Mouse (Mus musculus) intestine, embryonic 14.5 days (tissue): ENCODE measurements around the gene Notum. TPM values are rescaled to one million over a fixed set of nuclear protein-coding genes. Genes with fewer than 3 reads are reported as not detected.

ENCODE experiments used
- ATAC-seq: fragments of 200-750 bp; cut with Nextera tagmentation; replicated peaks from 2 replicates; pipeline ENCODE4 v1.8.0; 2017; ENCODE audit warnings: low read depth, moderate number of reproducible peaks, moderate TSS enrichment, moderate library complexity; ENCODE audit not compliant: low FRiP score, low TSS enrichment
- DNase-seq: peaks from one replicate; pipeline ENCODE4 v3.0.0-alpha.2; 2018; ENCODE audit warnings: low spot score
- H3K27ac ChIP-seq: fragments of 300-500 bp; sonication (generic); 2 replicates; pipeline ENCODE4 v1.5.1; 2014; ENCODE audit warnings: low read depth, mild to moderate bottlenecking, control low read depth
- H3K27me3 ChIP-seq: fragments of 300-500 bp; sonication (generic); replicated peaks from 2 replicates; pipeline ENCODE4 v1.6.1; 2014; ENCODE audit warnings: low read length, control low read depth; ENCODE audit not compliant: control insufficient read depth, insufficient read depth
- H3K36me3 ChIP-seq: fragments of 300-500 bp; sonication (generic); 2 replicates; pipeline ENCODE4 v1.6.1; 2014; ENCODE audit warnings: low read length, control low read depth; ENCODE audit not compliant: control insufficient read depth, insufficient read depth
- H3K4me1 ChIP-seq: fragments of 300-500 bp; sonication (generic); replicated peaks from 2 replicates; pipeline ENCODE4 v1.6.1; 2014; ENCODE audit warnings: low read length, control low read depth, mixed read lengths; ENCODE audit not compliant: control insufficient read depth, insufficient read depth
- H3K4me2 ChIP-seq: fragments of 300-500 bp; sonication (generic); 2 replicates; pipeline ENCODE4 v1.6.1; 2014; ENCODE audit warnings: low read length
- H3K4me3 ChIP-seq: fragments of 300-500 bp; sonication (generic); 2 replicates; pipeline ENCODE4 v1.5.1; 2014; ENCODE audit warnings: low read depth, low read length, control low read depth, mixed read lengths
- H3K9ac ChIP-seq: fragments of 300-500 bp; sonication (generic); 2 replicates; pipeline ENCODE4 v1.6.1; 2014; ENCODE audit warnings: mild to moderate bottlenecking, low read length
- H3K9me3 ChIP-seq: fragments of 300-500 bp; sonication (generic); 2 replicates; pipeline ENCODE4 v1.6.1; 2016; ENCODE audit warnings: low read length, control low read depth; ENCODE audit not compliant: control insufficient read depth
- WGBS: fragments of 180-500 bp; shearing (Covaris S2); extraction: QIAGEN DNeasy Blood & Tissue Kit; methylation state at CpG from one replicate; pipeline ENCODE4 v1.1.7; 2014; 5-methylcytosine and 5-hydroxymethylcytosine counted together
- polyA plus RNA-seq: library from polyadenylated mRNA; unstranded; fragments of >200 nt; fragmentation: Nextera tagmentation; extraction: Ambion mirVana; gene quantifications from 2 replicates; pipeline ENCODE4 v1.2.1, GENCODE M21; 2014

The Notum gene
- polyA plus RNA-seq, 1 experiment from 2014 or later, result 1.3 TPM

- no peaks in the 10 kb centered on the region for H3K4me1 ChIP-seq
- no peak for DNase-seq
- H3K27ac ChIP-seq, result no peak overlapping the region
- no peak overlapping the region for H3K4me2 ChIP-seq
- H3K36me3 ChIP-seq, result no peaks in the 10 kb centered on the region
- H3K4me3 ChIP-seq, result no peak overlapping the region
- H3K9me3 ChIP-seq, result no peaks in the 10 kb centered on the region
- WGBS, result 4% methylated on average over 3 of the region's 3 CpGs
- peaks cover 20% of the 10 kb centered on the region for H3K27me3 ChIP-seq
- H3K9ac ChIP-seq, result no peak overlapping the region
- ATAC-seq, result no peak
These were observed 5.6 kb upstream of the Notum start for GRCm38 (mm10) chr11:120666617-120667016.

DNA sequence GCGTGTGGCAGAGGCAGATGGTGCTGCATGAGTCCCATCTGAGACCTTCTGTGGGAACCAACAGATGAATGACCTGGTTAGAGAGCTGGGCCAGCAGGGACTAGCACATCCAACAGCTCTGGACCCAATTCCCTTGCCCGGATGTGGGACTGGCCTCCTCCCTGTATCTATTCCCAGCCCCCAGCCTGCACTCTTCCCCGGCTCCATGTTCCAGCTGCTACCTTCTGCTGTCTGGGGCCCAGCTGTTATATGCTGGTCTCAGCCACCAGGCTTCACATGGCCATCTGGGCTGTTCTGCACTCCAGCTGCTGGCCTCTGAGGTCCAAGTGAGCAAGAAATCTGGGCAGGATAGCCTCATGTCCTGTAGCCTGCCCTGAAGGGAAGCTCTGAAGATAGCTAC, 4.4 kb upstream of the Notum start:
- Histone ChIP-seq H3K4me1 (peaks cover 7% of the 10 kb centered on the region), H3K4me3 (no peak overlapping the region), H3K27ac (no peak overlapping the region), H3K27me3 (peaks cover 32% of the 10 kb centered on the region), H3K4me2 (no peak overlapping the region), H3K9ac (no peak overlapping the region), H3K9me3 (no peaks in the 10 kb centered on the region), H3K36me3 (no peaks in the 10 kb centered on the region)
- ATAC-seq, result no peak
- WGBS, result 64% methylated on average over 3 of the region's 3 CpGs
- no peak for DNase-seq

DNA sequence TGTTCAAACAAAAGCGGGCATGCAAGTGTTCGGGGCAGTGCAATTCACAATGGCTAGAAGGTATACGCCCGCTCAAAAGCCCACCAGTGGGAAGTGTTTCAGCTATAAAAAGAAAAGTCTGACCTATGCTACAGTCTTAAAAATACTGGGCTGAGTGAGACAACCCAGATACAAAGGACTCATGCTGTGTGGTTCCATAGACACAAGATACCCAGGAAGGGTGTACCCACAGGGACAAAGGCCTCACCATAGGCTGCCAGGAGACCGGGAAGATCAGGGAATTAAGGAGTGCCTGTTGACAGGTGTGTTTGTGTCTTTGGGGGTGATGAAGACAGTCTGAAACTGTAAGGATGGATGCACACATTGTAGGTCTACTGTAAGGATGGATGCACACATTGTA, 2.7 kb upstream of the Notum start:
- no peak overlapping the region for H3K27ac ChIP-seq
- WGBS, result 89% methylated on average over 5 of the region's 5 CpGs
- ATAC-seq, result no peak

DNA sequence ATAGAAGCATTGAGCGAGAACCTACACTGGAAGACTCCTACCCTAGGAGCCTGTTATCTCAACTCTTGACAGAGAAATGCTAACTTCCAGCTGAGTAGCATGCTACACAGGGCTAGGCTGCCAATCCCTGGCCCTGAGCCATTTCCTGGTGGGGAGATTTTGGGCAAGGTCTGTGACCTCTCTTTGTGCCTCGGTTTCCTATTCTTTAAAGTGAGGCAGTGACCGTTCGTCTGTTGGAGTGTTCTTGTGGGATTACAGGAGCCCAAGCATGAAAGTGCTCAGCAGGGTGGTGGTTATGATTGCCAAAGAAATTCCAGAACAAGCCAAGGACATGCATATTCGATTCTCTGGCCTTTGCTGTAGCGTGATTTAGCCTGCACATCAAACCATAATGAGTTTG, 1.8 kb upstream of the Notum start:
- H3K4me1 ChIP-seq, result peaks cover 9% of the 10 kb centered on the region
- no peak overlapping the region for H3K4me2 ChIP-seq
- DNase-seq (no peak), ATAC-seq (no peak)
- H3K36me3 ChIP-seq, result no peaks in the 10 kb centered on the region
- WGBS, result 67% methylated on average over 6 of the region's 6 CpGs
- no peak overlapping the region for H3K27ac ChIP-seq
- H3K9ac ChIP-seq, result no peak overlapping the region
- no peaks in the 10 kb centered on the region for H3K9me3 ChIP-seq
- H3K27me3 ChIP-seq, result peaks cover 58% of the 10 kb centered on the region
- H3K4me3 ChIP-seq, result no peak overlapping the region

More for the DNA sequence above, 2.7 kb upstream of the Notum start:
- H3K9ac ChIP-seq, result no peak overlapping the region
- peaks cover 49% of the 10 kb centered on the region for H3K27me3 ChIP-seq
- H3K4me1 ChIP-seq, result peaks cover 9% of the 10 kb centered on the region
- DNase-seq, result no peak
- H3K36me3 ChIP-seq, result no peaks in the 10 kb centered on the region
- no peak overlapping the region for H3K4me3 ChIP-seq
- no peak overlapping the region for H3K4me2 ChIP-seq
- H3K9me3 ChIP-seq, result no peaks in the 10 kb centered on the region

DNA sequence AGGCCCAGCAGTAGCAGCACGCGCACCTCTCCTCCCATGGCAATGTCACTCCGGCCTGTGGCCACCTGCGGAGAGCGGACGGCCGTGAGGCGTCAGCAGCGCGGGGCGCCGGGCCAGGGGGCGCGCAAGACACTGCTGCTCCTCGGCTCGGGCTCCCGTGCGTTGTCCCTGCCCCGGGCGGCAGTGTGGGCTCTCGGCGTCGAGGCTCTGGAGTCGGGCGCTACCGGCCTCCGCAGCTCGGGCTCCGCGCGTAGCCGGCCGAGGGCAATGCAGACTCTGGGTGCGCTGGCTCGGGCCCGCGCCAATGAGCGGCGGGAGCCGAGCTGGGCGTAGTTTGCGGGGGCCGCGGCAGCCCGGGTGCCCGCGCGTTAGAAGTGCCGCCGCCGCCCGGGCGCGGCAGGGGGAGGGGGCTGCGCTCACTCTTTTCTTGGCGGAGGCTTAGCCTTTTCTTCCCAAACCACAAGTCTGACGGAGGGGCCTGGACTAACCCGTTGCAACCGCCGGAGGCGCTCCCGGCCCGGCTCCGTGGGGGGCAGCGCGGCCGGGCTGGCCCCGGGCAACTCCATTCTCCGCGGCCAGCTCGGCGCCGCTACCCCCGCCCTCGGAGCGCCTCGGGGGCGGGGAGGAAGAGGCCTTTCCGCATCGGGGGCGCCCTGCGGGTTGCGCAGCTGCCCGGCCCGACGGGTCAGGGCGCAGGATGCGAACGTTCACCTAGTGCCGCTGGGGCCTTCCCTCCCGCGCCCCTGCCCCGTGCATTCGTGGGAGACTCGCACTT, 487 bp downstream of the Notum start:
- H3K36me3 ChIP-seq, result no peaks in the 10 kb centered on the region
- H3K4me1 ChIP-seq, result peaks cover 9% of the 10 kb centered on the region
- 1% methylated on average over 88 of the region's 95 CpGs for WGBS
- no peak overlapping the region for H3K27ac ChIP-seq
- H3K4me2 ChIP-seq, result peak overlapping the region; percentile 70
- no peaks in the 10 kb centered on the region for H3K9me3 ChIP-seq
- H3K9ac ChIP-seq, result no peak overlapping the region
- ATAC-seq (peak; percentile 44), DNase-seq (peak; percentile 64)
- H3K4me3 ChIP-seq, result peak overlapping the region; percentile 21
- peaks cover 63% of the 10 kb centered on the region for H3K27me3 ChIP-seq

DNA sequence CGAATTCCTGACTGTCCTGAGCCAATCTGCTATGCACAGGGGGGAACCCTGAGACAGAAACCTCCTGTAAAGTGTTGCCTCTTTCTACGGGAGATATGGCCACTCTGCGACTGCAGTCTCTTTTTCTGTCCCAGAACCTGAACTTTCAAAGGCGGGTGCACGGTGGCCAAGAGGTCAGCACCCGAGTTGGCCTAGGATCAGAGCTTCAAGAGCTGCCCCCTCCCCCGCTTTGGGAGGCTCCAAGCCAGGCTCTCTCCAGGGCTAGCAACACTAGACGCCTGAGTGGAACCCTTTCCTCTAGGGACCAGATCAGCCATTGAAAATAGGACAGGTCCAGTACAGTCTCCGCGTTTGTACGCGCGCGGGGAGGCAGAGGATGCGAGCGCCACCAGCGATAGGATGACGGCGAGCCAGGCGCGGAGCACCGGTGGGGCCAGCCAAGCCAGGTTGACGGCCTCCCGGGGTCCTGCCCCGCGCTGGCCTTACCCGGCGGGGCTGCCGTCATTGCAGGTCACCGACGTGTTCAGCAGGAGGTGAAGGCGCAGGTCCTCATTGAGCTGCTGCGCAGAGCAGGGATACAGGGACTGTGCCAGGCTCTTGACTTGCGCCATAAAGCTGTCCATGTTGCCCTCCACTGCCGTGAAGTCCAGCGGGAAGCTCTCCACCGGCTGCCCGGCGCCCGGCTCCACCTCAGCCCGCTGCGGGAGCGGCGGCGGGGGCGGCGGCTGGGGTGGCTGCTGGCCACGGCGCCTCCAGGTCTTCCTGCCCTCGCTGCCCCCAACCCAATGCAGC, 1.3 kb downstream of the Notum start:
- Histone ChIP-seq H3K27me3 (peaks cover 63% of the 10 kb centered on the region), H3K4me2 (peak overlapping the region; percentile 70), H3K9ac (no peak overlapping the region), H3K4me1 (peaks cover 9% of the 10 kb centered on the region), H3K9me3 (no peaks in the 10 kb centered on the region), H3K4me3 (peak overlapping the region; percentile 21), H3K36me3 (no peaks in the 10 kb centered on the region), H3K27ac (no peak overlapping the region)
- peak; percentile 59 for DNase-seq
- 2% methylated on average over 49 of the region's 50 CpGs for WGBS
- ATAC-seq, result no peak

GRCm38 (mm10) chr11:120658876-120659410, 2.0 kb downstream of the Notum start:
- Histone ChIP-seq H3K4me2 (no peak overlapping the region), H3K9ac (no peak overlapping the region), H3K4me1 (peaks cover 9% of the 10 kb centered on the region), H3K27me3 (peaks cover 63% of the 10 kb centered on the region), H3K9me3 (no peaks in the 10 kb centered on the region), H3K4me3 (no peak overlapping the region), H3K36me3 (no peaks in the 10 kb centered on the region), H3K27ac (no peak overlapping the region)
- DNase-seq (peak; percentile 86), ATAC-seq (no peak)
- 3% methylated on average over 24 of the region's 24 CpGs for WGBS

DNA sequence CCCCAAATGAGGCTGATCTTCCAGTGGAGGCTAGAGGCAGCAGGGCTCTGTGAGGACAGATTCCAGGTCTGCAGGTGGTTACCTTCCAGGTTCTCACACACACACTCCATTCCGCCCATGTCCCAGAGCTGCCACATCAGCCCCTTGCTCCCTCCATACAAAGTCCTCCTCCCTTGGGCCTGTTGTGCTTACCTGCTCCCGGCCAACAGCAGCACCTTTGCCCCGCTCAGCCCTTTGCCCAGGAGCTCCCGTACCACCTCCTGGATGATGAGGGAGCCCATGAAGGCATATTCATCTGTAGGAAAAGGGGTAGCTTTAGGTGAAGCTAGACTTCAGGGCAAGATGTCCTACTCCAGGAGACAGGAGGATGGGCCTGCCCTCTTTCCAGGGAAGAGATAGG, 3.7 kb downstream of the Notum start:
- DNase-seq, result no peak
- ATAC-seq, result no peak
- no peak overlapping the region for H3K4me2 ChIP-seq
- WGBS, result 83% methylated on average over 4 of the region's 4 CpGs
- H3K27ac ChIP-seq, result no peak overlapping the region
- H3K9me3 ChIP-seq, result no peaks in the 10 kb centered on the region
- no peaks in the 10 kb centered on the region for H3K36me3 ChIP-seq
- H3K9ac ChIP-seq, result no peak overlapping the region
- peaks cover 50% of the 10 kb centered on the region for H3K27me3 ChIP-seq
- H3K4me3 ChIP-seq, result no peak overlapping the region
- peaks cover 9% of the 10 kb centered on the region for H3K4me1 ChIP-seq
